Mouse (Mus musculus) midbrain, embryonic 13.5 days (tissue): ENCODE measurements around the gene Hdac5. TPM values are rescaled to one million over a fixed set of nuclear protein-coding genes. Genes with fewer than 3 reads are reported as not detected.
A peak's percentile ranks its signal among the peaks of the same experiment; 100 is the strongest.

Experiments used
- ATAC-seq: fragments of 200-750 bp; cut with Nextera tagmentation; 2 replicates; pipeline ENCODE4 v1.8.0; 2017; ENCODE audit warnings: mild to moderate bottlenecking, moderate TSS enrichment, moderate library complexity
- H3K27ac ChIP-seq: fragments of 300-500 bp; sonication (generic); 2 replicates; pipeline ENCODE4 v1.5.1; 2015; ENCODE audit warnings: inconsistent platforms, mild to moderate bottlenecking, moderate library complexity
- H3K27me3 ChIP-seq: fragments of 300-500 bp; sonication (generic); 2 replicates; pipeline ENCODE4 v1.6.1; 2015; ENCODE audit warnings: mild to moderate bottlenecking, inconsistent platforms
- H3K36me3 ChIP-seq: fragments of 300-500 bp; sonication (generic); 2 replicates; pipeline ENCODE4 v1.6.1; 2015; ENCODE audit warnings: mild to moderate bottlenecking, inconsistent platforms
- H3K4me1 ChIP-seq: fragments of 300-500 bp; sonication (generic); replicated peaks from 2 replicates; pipeline ENCODE4 v1.6.1; 2015; ENCODE audit warnings: inconsistent platforms
- H3K4me2 ChIP-seq: fragments of 300-500 bp; sonication (generic); replicated peaks from 2 replicates; pipeline ENCODE4 v1.6.1; 2015; ENCODE audit warnings: moderate library complexity, mild to moderate bottlenecking, inconsistent platforms
- H3K4me3 ChIP-seq: fragments of 300-500 bp; sonication (generic); replicated peaks from 2 replicates; pipeline ENCODE4 v1.5.1; 2015; ENCODE audit warnings: mild to moderate bottlenecking, inconsistent platforms
- H3K9ac ChIP-seq: fragments of 300-500 bp; sonication (generic); replicated peaks from 2 replicates; pipeline ENCODE4 v1.6.1; 2015; ENCODE audit warnings: mild to moderate bottlenecking, inconsistent platforms
- H3K9me3 ChIP-seq: fragments of 300-500 bp; sonication (generic); 2 replicates; pipeline ENCODE4 v1.6.1; 2016; ENCODE audit warnings: mild to moderate bottlenecking, inconsistent platforms
- WGBS: fragments of 180-500 bp; shearing (Covaris S2); methylation state at CpG from one replicate; pipeline ENCODE4 v1.1.7; 2015; 5-methylcytosine and 5-hydroxymethylcytosine counted together
- polyA plus RNA-seq: library from polyadenylated mRNA; unstranded; fragments of >200 nt; fragmentation: Nextera tagmentation; extraction: Ambion mirVana; gene quantifications from 2 replicates; pipeline ENCODE4 v1.2.1, GENCODE M21; 2015

Hdac5 gene
- polyA plus RNA-seq, 1 experiment from 2014 or later = 106 TPM

GRCm38 (mm10) chr11:102219994-102220346 is 10.0 kb downstream of the Hdac5 start:
- no peak for ATAC-seq

GRCm38 (mm10) chr11:102219247-102219993 is 10.5 kb downstream of the Hdac5 start:
- no peaks in the 10 kb centered on the region for H3K27me3 ChIP-seq
- H3K4me1 ChIP-seq = peaks cover 76% of the 10 kb centered on the region
- no peak overlapping the region; the same call in 1 of the 2 replicates for H3K4me3 ChIP-seq
- H3K9ac ChIP-seq = peak overlapping the region; percentile 49
- peaks cover 58% of the 10 kb centered on the region for H3K36me3 ChIP-seq
- peak overlapping the region; percentile 84 for H3K27ac ChIP-seq
- H3K9me3 ChIP-seq = no peaks in the 10 kb centered on the region
- peak overlapping the region; percentile 44 for H3K4me2 ChIP-seq
- ATAC-seq = no peak
- 73% methylated on average over 14 of the region's 14 CpGs for WGBS

More at GRCm38 (mm10) chr11:102219994-102220346, 10.0 kb downstream of the Hdac5 start:
- Histone ChIP-seq H3K4me3 (no peak overlapping the region), H3K4me1 (peaks cover 76% of the 10 kb centered on the region), H3K4me2 (no peak overlapping the region), H3K36me3 (peaks cover 58% of the 10 kb centered on the region), H3K9ac (no peak overlapping the region), H3K9me3 (no peaks in the 10 kb centered on the region), H3K27me3 (no peaks in the 10 kb centered on the region), H3K27ac (peak overlapping the region; percentile 84; the same call in 1 of the 2 replicates)
- 82% methylated on average over 4 of the region's 4 CpGs for WGBS

- peak overlapping the region; percentile 17 for H3K4me3 ChIP-seq
- H3K9ac ChIP-seq = peak overlapping the region; percentile 49
- no peaks in the 10 kb centered on the region for H3K27me3 ChIP-seq
- no peaks in the 10 kb centered on the region for H3K9me3 ChIP-seq
- H3K4me2 ChIP-seq = peak overlapping the region; percentile 44
- peak overlapping the region; percentile 84 for H3K27ac ChIP-seq
- peaks cover 53% of the 10 kb centered on the region for H3K36me3 ChIP-seq
- peaks cover 74% of the 10 kb centered on the region for H3K4me1 ChIP-seq
- 1% methylated on average over 10 of the region's 10 CpGs for WGBS
- peak; percentile 81 for ATAC-seq
Observed at GRCm38 (mm10) chr11:102218783-102219182, 11.2 kb downstream of the Hdac5 start.

GRCm38 (mm10) chr11:102217876-102218430 is 12.0 kb downstream of the Hdac5 start:
- H3K4me3 ChIP-seq = peak overlapping the region; percentile 17
- no peaks in the 10 kb centered on the region for H3K9me3 ChIP-seq
- WGBS = 78% methylated on average over 7 of the region's 7 CpGs
- peak overlapping the region; percentile 44 for H3K4me2 ChIP-seq
- H3K4me1 ChIP-seq = peaks cover 71% of the 10 kb centered on the region
- peak overlapping the region; percentile 49 for H3K9ac ChIP-seq
- ATAC-seq = no peak
- H3K27ac ChIP-seq = peak overlapping the region; percentile 84
- no peaks in the 10 kb centered on the region for H3K27me3 ChIP-seq
- peaks cover 44% of the 10 kb centered on the region for H3K36me3 ChIP-seq

- no peak for ATAC-seq
- peaks cover 69% of the 10 kb centered on the region for H3K4me1 ChIP-seq
Observed at GRCm38 (mm10) chr11:102217396-102217795, 12.6 kb downstream of the Hdac5 start.

GRCm38 (mm10) chr11:102216886-102217240 is 13.1 kb downstream of the Hdac5 start:
- ATAC-seq = no peak
- Histone ChIP-seq H3K36me3 (peaks cover 38% of the 10 kb centered on the region), H3K4me1 (peaks cover 69% of the 10 kb centered on the region), H3K27ac (no peak overlapping the region), H3K4me3 (no peak overlapping the region), H3K27me3 (no peaks in the 10 kb centered on the region), H3K9me3 (no peaks in the 10 kb centered on the region), H3K4me2 (no peak overlapping the region), H3K9ac (no peak overlapping the region)
- WGBS = 57% methylated on average over 5 of the region's 5 CpGs

More at GRCm38 (mm10) chr11:102217396-102217795, 12.6 kb downstream of the Hdac5 start:
- Histone ChIP-seq H3K27me3 (no peaks in the 10 kb centered on the region), H3K9ac (no peak overlapping the region), H3K9me3 (no peaks in the 10 kb centered on the region), H3K4me3 (no peak overlapping the region), H3K36me3 (peaks cover 39% of the 10 kb centered on the region), H3K4me2 (no peak overlapping the region), H3K27ac (no peak overlapping the region)
- 88% methylated on average over 6 of the region's 6 CpGs for WGBS

- WGBS = 53% methylated on average over 12 of the region's 12 CpGs
- Histone ChIP-seq H3K27ac (no peak overlapping the region), H3K9me3 (no peaks in the 10 kb centered on the region), H3K9ac (peak overlapping the region; percentile 47; the same call in 1 of the 2 replicates), H3K4me3 (no peak overlapping the region), H3K36me3 (peaks cover 37% of the 10 kb centered on the region), H3K27me3 (no peaks in the 10 kb centered on the region), H3K4me2 (no peak overlapping the region), H3K4me1 (peaks cover 74% of the 10 kb centered on the region)
- no peak for ATAC-seq
Observed at GRCm38 (mm10) chr11:102216056-102216885, 13.7 kb downstream of the Hdac5 start.

- peaks cover 77% of the 10 kb centered on the region for H3K4me1 ChIP-seq
- WGBS = 82% methylated on average over 11 of the region's 11 CpGs
- no peak for ATAC-seq
Observed at GRCm38 (mm10) chr11:102215511-102215910, 14.5 kb downstream of the Hdac5 start.

GRCm38 (mm10) chr11:102214430-102215156 is 15.4 kb downstream of the Hdac5 start:
- peaks cover 79% of the 10 kb centered on the region for H3K4me1 ChIP-seq
- no peak overlapping the region for H3K4me2 ChIP-seq
- H3K36me3 ChIP-seq = peaks cover 21% of the 10 kb centered on the region
- no peak for ATAC-seq
- WGBS = 63% methylated on average over 10 of the region's 10 CpGs
- H3K27me3 ChIP-seq = no peaks in the 10 kb centered on the region
- no peak overlapping the region for H3K4me3 ChIP-seq
- 0 out of 2 replicates have a peak overlapping the region, but pooled peaks have one; percentile 19 for H3K9ac ChIP-seq
- no peaks in the 10 kb centered on the region for H3K9me3 ChIP-seq
- H3K27ac ChIP-seq = no peak overlapping the region

More at GRCm38 (mm10) chr11:102215511-102215910, 14.5 kb downstream of the Hdac5 start:
- Histone ChIP-seq H3K4me2 (no peak overlapping the region), H3K9ac (peak overlapping the region; percentile 47; the same call in 1 of the 2 replicates), H3K27me3 (no peaks in the 10 kb centered on the region), H3K4me3 (no peak overlapping the region), H3K27ac (no peak overlapping the region), H3K36me3 (peaks cover 29% of the 10 kb centered on the region), H3K9me3 (no peaks in the 10 kb centered on the region)

- peaks cover 79% of the 10 kb centered on the region for H3K4me1 ChIP-seq
- ATAC-seq = no peak
- H3K9me3 ChIP-seq = no peaks in the 10 kb centered on the region
- no peak overlapping the region for H3K4me3 ChIP-seq
- no peaks in the 10 kb centered on the region for H3K27me3 ChIP-seq
- no peak overlapping the region for H3K9ac ChIP-seq
- H3K4me2 ChIP-seq = no peak overlapping the region
- H3K36me3 ChIP-seq = peaks cover 9% of the 10 kb centered on the region
- 76% methylated on average over 18 of the region's 18 CpGs for WGBS
- H3K27ac ChIP-seq = no peak overlapping the region
Observed at GRCm38 (mm10) chr11:102211936-102212341, 18.0 kb downstream of the Hdac5 start.

GRCm38 (mm10) chr11:102211011-102211410 is 19.0 kb downstream of the Hdac5 start:
- H3K9ac ChIP-seq = no peak overlapping the region; the same call in 1 of the 2 replicates
- H3K4me2 ChIP-seq = no peak overlapping the region
- no peak for ATAC-seq
- H3K27ac ChIP-seq = no peak overlapping the region
- H3K27me3 ChIP-seq = no peaks in the 10 kb centered on the region
- peaks cover 18% of the 10 kb centered on the region for H3K36me3 ChIP-seq
- 79% methylated on average over 5 of the region's 5 CpGs for WGBS
- H3K9me3 ChIP-seq = no peaks in the 10 kb centered on the region
- H3K4me1 ChIP-seq = peaks cover 77% of the 10 kb centered on the region
- no peak overlapping the region for H3K4me3 ChIP-seq
